Mouse (Mus musculus): Measurements from ENCODE around the gene Mthfd2. TPM values are rescaled to one million over a fixed set of nuclear protein-coding genes. Genes with fewer than 3 reads are reported as not detected.

The Mthfd2 gene
- polyA plus RNA-seq, 1 experiment from 2014 or later: 26.5 TPM

GRCm38 (mm10) chr6:83300447-83301229 is 25.1 kb downstream of the Mthfd2 start:
- ATAC-seq: no peak
- no peaks in the 10 kb centered on the region for H3K4me1 ChIP-seq (replicated peaks)

GRCm38 (mm10) chr6:83280256-83280955 is 45.3 kb downstream of the Mthfd2 start:
- H3K4me2 ChIP-seq (replicated peaks): no peak overlapping the region
- H3K9me3 ChIP-seq: peaks cover 4% of the 10 kb centered on the region; the same call in 1 of the 2 replicates
- H3K27ac ChIP-seq: no peak overlapping the region
- ATAC-seq: no peak
- no peaks in the 10 kb centered on the region for H3K36me3 ChIP-seq
- no peaks in the 10 kb centered on the region for H3K4me1 ChIP-seq (replicated peaks)
- no peak overlapping the region for H3K4me3 ChIP-seq (replicated peaks)
- WGBS: 76% methylated on average over 8 of the region's 8 CpGs
- no peaks in the 10 kb centered on the region for H3K27me3 ChIP-seq
- no peak overlapping the region for H3K9ac ChIP-seq (replicated peaks)

More at GRCm38 (mm10) chr6:83300447-83301229, 25.1 kb downstream of the Mthfd2 start:
- H3K9ac ChIP-seq (replicated peaks): no peak overlapping the region
- H3K4me3 ChIP-seq (replicated peaks): no peak overlapping the region
- H3K36me3 ChIP-seq: peaks cover 11% of the 10 kb centered on the region
- H3K27me3 ChIP-seq: no peaks in the 10 kb centered on the region
- WGBS: 88% methylated on average over 7 of the region's 7 CpGs
- no peaks in the 10 kb centered on the region for H3K9me3 ChIP-seq
- H3K4me2 ChIP-seq (replicated peaks): no peak overlapping the region
- no peak overlapping the region for H3K27ac ChIP-seq

DNA sequence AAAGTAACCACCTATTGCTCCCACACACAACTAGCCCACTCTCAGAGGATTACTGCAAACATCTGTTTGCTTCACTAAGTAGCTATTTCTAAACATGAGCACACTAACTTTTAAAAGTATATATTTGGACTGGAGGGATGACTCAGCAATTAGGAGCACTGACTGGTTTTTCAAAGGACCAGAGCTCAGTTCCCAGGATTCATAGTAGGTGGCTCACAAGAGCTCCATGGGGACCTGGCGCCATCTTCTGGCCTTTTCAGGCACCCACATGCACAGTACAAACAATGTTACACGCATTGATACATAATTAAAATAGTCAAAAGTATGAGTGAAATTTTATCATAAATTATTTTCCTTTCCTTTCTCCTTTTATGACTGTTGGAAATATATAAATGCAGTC is 46.8 kb downstream of the Mthfd2 start:
- Histone ChIP-seq H3K36me3 (no peaks in the 10 kb centered on the region), H3K4me2 (replicated peaks) (no peak overlapping the region), H3K27ac (no peak overlapping the region), H3K27me3 (no peaks in the 10 kb centered on the region), H3K9ac (replicated peaks) (no peak overlapping the region), H3K9me3 (peaks cover 4% of the 10 kb centered on the region; the same call in 1 of the 2 replicates), H3K4me1 (replicated peaks) (no peaks in the 10 kb centered on the region), H3K4me3 (replicated peaks) (no peak overlapping the region)
- WGBS: 23% methylated on average over 2 of the region's 2 CpGs
- no peak for ATAC-seq

DNA sequence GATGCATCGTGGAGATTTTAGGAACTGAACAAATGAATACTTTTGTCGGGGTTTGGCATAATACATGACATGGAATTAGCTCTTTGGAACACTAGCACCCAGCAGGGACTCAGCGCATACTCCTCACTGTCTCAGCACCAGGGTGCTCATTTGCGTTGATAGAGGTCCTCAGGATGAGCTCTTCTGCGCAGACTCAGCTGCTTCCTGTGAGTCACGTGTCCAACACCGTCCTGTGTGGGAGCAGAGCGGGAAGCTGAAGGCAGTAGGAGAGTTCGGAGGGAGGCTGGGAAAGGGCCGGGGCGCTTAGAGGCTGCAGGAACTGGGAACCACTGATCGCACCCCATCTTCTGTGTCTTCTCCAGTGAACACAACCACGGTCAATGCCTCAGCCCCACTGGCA is 48.6 kb downstream of the Mthfd2 start:
- Histone ChIP-seq H3K4me3 (replicated peaks) (no peak overlapping the region), H3K9ac (replicated peaks) (no peak overlapping the region), H3K27me3 (no peaks in the 10 kb centered on the region), H3K4me2 (replicated peaks) (no peak overlapping the region), H3K27ac (no peak overlapping the region), H3K4me1 (replicated peaks) (no peaks in the 10 kb centered on the region), H3K9me3 (peaks cover 4% of the 10 kb centered on the region; the same call in 1 of the 2 replicates), H3K36me3 (no peaks in the 10 kb centered on the region)
- WGBS: 78% methylated on average over 13 of the region's 13 CpGs
- ATAC-seq: no peak

- Histone ChIP-seq H3K36me3 (no peaks in the 10 kb centered on the region), H3K4me2 (replicated peaks) (no peak overlapping the region), H3K4me3 (replicated peaks) (no peak overlapping the region), H3K4me1 (replicated peaks) (peaks cover 1% of the 10 kb centered on the region; the same call in 1 of the 2 replicates), H3K9me3 (no peaks in the 10 kb centered on the region), H3K9ac (replicated peaks) (no peak overlapping the region), H3K27me3 (no peaks in the 10 kb centered on the region), H3K27ac (no peak overlapping the region)
- no peak for ATAC-seq
- 89% methylated on average over 11 of the region's 11 CpGs for WGBS
These were observed 52.0 kb downstream of the Mthfd2 start for GRCm38 (mm10) chr6:83273733-83274132.

DNA sequence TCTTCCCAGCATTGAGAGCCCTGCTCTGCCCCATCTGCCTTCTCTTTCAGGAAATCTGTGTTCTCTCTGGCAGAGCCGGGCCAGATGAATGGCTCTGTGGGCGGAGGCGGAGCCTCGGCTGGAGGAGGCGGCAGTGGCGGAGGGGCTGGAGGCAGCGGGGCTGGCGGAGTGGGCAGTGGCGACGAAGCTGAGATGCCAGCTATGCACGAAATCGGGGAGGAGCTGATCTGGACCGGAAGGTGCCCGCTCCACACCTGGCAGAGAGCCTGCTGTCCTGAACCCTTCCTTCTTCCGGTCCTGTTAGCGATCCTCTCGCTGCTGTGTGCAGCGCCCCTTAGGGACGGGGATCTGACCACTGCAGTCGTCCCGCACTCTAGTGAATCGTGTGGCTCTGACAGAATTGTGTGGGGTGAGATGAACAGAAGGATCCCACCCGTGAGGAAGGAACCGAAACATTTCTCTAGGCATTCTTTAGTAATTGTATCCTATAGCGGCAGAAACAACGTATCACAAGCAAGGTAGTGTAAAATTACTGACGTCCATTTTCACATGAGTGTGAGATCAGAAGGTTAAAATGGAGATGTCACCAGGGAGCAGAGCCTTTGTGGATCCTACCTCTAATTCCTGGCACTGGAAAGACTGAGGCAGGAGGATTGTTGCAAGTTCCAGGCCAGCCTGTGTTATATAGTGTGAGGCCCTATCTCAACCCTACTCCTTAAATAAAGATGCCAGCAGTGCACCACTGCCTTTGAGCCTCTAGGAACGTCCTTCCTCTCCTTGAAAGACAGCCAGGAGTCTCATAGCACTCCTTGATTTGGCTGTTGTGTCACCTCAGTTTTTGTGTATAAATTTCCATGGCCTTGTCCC is 57.3 kb downstream of the Mthfd2 start:
- Histone ChIP-seq H3K27me3 (no peaks in the 10 kb centered on the region), H3K9ac (replicated peaks) (peak overlapping the region; percentile 73), H3K27ac (peak overlapping the region; percentile 91), H3K4me2 (replicated peaks) (peak overlapping the region; percentile 59), H3K36me3 (no peaks in the 10 kb centered on the region), H3K4me1 (replicated peaks) (peaks cover 12% of the 10 kb centered on the region; the same call in 1 of the 2 replicates), H3K9me3 (no peaks in the 10 kb centered on the region), H3K4me3 (replicated peaks) (peak overlapping the region; percentile 50)
- peak; percentile 96 for ATAC-seq
- 2% methylated on average over 28 of the region's 28 CpGs for WGBS

DNA sequence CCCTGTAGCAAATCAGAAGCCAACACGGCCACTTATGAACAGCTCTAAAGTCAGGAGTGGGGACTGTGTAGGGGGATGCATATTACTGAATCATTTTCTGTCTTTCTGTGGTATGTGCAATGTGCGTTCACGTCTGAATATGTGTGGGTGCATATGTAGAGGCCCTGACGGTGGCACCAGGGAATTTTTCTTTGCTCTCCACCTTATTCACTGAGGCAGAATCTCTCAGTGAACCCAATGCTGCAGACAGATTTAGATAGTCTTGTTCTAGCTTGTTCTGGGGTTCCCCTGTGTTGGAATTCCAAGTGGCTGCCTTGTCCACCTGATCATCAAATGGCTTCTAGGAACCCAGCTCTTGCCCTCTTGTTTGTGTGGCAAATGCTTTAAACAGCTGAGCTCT is 58.1 kb downstream of the Mthfd2 start:
- WGBS: 62% methylated on average over 4 of the region's 4 CpGs
- Histone ChIP-seq H3K9ac (replicated peaks) (0 out of 2 replicates have a peak overlapping the region, but pooled peaks have one; percentile 33), H3K36me3 (no peaks in the 10 kb centered on the region), H3K4me3 (replicated peaks) (peak overlapping the region; percentile 50; the same call in 1 of the 2 replicates), H3K4me2 (replicated peaks) (peak overlapping the region; percentile 59), H3K27me3 (no peaks in the 10 kb centered on the region), H3K4me1 (replicated peaks) (peaks cover 12% of the 10 kb centered on the region; the same call in 1 of the 2 replicates), H3K9me3 (no peaks in the 10 kb centered on the region), H3K27ac (peak overlapping the region; percentile 91)
- 0 out of 2 replicates have a peak, but pooled peaks have one; percentile 3 for ATAC-seq

DNA sequence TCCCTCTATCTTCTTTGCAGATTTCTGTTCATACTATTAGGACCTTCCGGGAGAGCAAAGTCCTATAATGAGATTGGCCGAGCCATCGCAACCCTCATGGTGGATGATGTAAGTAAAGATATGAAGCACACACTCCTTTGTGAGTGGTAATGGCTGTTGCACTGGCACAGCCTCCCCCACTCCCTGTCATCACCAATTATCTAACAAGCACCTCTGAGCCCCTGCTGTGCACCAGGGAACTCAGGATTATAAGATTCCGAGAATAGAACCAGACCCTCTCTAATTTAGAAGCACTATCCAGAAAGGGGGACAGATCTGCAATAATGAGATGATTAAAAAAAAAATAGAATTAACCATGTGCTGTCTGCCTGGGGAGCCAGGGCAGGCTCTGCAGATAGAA is 60.1 kb downstream of the Mthfd2 start:
- H3K27ac ChIP-seq: no peak overlapping the region
- peaks cover 12% of the 10 kb centered on the region for H3K4me1 ChIP-seq (replicated peaks)
- ATAC-seq: no peak
- no peak overlapping the region for H3K4me2 ChIP-seq (replicated peaks)
- no peaks in the 10 kb centered on the region for H3K36me3 ChIP-seq
- H3K27me3 ChIP-seq: no peaks in the 10 kb centered on the region
- H3K9ac ChIP-seq (replicated peaks): no peak overlapping the region
- WGBS: 70% methylated on average over 4 of the region's 4 CpGs
- no peaks in the 10 kb centered on the region for H3K9me3 ChIP-seq
- H3K4me3 ChIP-seq (replicated peaks): no peak overlapping the region

- Histone ChIP-seq H3K4me1 (replicated peaks) (peaks cover 16% of the 10 kb centered on the region), H3K36me3 (no peaks in the 10 kb centered on the region), H3K9ac (replicated peaks) (no peak overlapping the region), H3K27me3 (no peaks in the 10 kb centered on the region), H3K4me3 (replicated peaks) (no peak overlapping the region), H3K4me2 (replicated peaks) (no peak overlapping the region), H3K27ac (no peak overlapping the region), H3K9me3 (no peaks in the 10 kb centered on the region)
- no peak for ATAC-seq
These were observed 60.5 kb downstream of the Mthfd2 start for GRCm38 (mm10) chr6:83265253-83265652.

- H3K36me3 ChIP-seq: no peaks in the 10 kb centered on the region
- no peak overlapping the region for H3K4me2 ChIP-seq (replicated peaks)
- H3K4me1 ChIP-seq (replicated peaks): peaks cover 16% of the 10 kb centered on the region
- H3K27ac ChIP-seq: no peak overlapping the region
- WGBS: 91% methylated on average over 1 of the region's 1 CpGs
- no peaks in the 10 kb centered on the region for H3K9me3 ChIP-seq
- ATAC-seq: no peak
- H3K9ac ChIP-seq (replicated peaks): no peak overlapping the region
- H3K4me3 ChIP-seq (replicated peaks): no peak overlapping the region
- H3K27me3 ChIP-seq: no peaks in the 10 kb centered on the region
These were observed 61.2 kb downstream of the Mthfd2 start for GRCm38 (mm10) chr6:83264516-83264915.
